Mouse (Mus musculus): ENCODE results near the gene Bag1.
"Not testable (repeated sequence)": the region's sequence is repeated elsewhere in the genome, so short reads cannot be mapped to it uniquely, and the experiment has no call there.

Gene Bag1

GRCm38 (mm10) chr4:40934369-40934768 lies 13.7 kb downstream of the Bag1 start:
- DNase-seq = not testable (repeated sequence)

- no peak for DNase-seq
Measured at GRCm38 (mm10) chr4:40933694-40934093, 14.4 kb downstream of the Bag1 start.

GRCm38 (mm10) chr4:40929046-40929445 lies 19.0 kb downstream of the Bag1 start:
- DNase-seq = no peak

- DNase-seq = no peak
Measured at GRCm38 (mm10) chr4:40925568-40925967, 22.5 kb downstream of the Bag1 start.

- no peak for DNase-seq
Measured at GRCm38 (mm10) chr4:40923087-40923651, 24.9 kb downstream of the Bag1 start.

DNA sequence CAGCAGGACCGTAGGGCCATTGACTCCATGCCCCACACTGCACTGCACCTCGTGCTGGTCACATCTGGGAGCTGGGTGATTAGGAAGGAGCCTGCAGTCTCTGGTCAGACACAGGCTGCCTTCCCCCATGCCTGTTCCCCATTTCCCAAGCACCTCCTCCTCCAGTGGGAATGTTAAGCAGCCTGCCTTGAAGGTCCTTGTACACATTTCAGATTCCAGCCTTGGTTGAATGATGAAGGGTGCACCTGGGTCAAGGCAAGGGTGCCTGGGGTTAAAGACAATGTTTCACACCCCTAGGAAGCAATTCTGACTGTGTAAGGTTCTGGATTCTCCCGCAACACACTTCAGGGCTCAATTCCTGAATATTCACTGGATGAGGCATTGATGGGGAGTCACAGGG lies 26.8 kb downstream of the Bag1 start:
- DNase-seq = no peak

GRCm38 (mm10) chr4:40920576-40920975 lies 27.5 kb downstream of the Bag1 start:
- DNase-seq = no peak

- no peak for DNase-seq
Measured at GRCm38 (mm10) chr4:40919785-40920184, 28.3 kb downstream of the Bag1 start, which contains the start of gene Spink4. Gene Spink4 (plus strand): TSS chr4:40920052.

DNA sequence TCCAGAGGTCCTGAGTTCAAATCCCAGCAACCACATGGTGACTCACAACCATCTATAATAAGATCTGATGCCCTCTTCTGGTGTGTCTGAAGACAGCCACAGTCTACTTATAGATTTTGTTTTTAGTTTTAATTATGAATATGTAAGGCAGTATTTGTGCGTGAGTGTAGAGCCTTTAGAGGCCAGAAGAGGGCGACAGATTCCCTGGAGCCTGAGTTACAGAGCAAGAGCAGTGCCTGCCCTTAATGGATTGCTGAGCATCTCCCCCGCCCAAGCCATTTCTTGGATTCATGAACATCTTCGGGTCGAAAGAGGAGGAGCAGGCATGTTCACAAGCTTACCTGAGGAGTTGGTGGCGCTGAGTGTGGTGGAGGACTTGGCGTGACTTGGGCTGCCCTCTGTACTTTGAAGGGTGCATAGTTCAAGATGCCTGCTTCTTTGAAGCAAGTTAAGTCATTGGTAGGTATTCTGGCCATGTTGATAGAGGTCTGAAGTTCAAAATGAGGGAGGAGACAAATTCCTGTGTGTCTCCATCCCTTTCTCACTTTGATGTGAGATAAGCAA lies 31.4 kb downstream of the Bag1 start:
- DNase-seq = no peak

GRCm38 (mm10) chr4:40915947-40916346 lies 32.1 kb downstream of the Bag1 start:
- DNase-seq = no peak

- no peak for DNase-seq
Measured at GRCm38 (mm10) chr4:40914287-40914867, 33.7 kb downstream of the Bag1 start.

DNA sequence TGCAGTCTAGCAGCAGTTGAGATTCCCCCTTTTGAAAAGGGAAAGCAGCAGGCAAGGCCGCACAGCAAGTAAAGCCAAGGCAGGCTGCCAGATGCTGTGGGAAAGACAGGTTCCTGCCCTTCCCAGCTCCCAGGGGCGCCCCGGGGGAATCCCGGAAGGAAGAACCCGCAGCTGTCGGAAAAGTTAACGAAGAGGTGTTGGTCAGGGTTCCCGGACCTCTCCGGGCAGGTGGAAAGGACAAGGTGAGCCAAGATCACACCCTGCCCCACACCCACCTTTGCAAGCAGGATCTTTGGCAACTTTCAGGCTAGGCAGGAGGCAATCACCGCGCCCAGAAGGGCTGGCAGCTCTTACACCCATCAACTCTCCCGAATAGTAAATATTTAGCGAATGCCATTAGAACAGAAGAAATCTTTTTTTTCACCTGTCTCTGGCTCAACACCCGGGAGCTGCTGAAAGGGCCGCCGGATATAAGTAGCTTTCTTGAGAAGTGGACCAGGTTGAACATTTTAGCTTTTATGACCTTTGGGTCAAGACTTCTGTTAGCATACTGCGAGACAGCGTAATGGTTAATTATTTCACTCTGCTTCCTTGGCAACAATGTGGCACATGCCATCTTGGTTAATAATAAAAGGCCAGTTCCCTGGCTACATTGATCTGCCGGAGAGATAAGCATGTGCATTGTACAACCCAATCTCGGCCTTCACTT lies 39.7 kb downstream of the Bag1 start:
- no peak for DNase-seq

- no peak for DNase-seq
Measured at GRCm38 (mm10) chr4:40906298-40906697, 41.8 kb downstream of the Bag1 start.

GRCm38 (mm10) chr4:40900612-40901011 lies 47.5 kb downstream of the Bag1 start:
- DNase-seq = no peak

GRCm38 (mm10) chr4:40900071-40900470 lies 48.0 kb downstream of the Bag1 start:
- DNase-seq = no peak

DNA sequence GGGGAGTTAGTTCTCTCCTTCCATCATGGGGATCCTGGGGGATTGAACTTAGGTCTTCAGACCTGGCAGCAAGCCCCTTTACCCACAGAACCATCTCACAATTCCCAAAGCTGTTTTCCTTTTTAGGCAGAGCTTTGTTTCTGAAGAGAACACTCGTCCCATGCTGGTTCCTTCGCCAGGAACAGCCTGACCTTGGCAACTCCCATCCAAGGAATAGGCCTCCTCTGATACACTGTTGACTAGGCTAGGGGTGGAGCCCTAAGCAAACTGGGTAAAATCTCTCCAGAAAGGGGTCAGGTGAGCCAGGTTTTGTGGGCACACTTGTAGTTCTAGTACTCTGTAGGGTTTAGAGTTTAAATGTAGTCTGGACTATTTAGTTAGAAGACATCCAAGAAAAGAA lies 48.8 kb downstream of the Bag1 start:
- DNase-seq = no peak

GRCm38 (mm10) chr4:40898476-40899044 lies 49.5 kb downstream of the Bag1 start:
- DNase-seq = no peak

DNA sequence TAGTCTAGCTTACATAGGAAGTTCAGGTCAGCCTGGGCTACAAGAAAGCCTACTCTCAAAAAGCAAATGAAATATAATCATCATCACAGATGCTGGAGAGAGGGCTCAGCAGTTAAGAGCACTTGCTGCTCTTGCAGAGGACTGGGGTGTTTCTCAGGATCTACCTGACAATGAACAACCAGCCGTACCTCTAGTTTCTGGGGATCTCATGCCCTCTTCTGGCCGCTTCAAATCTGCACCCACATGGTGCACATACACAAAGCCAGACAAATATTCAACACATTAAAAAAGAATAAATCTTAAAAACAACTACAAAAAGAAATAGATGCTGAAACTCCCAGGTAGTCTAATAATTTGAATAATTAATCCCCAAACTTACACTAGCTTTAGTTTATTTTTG lies 52.4 kb downstream of the Bag1 start:
- DNase-seq = no peak

- no peak for DNase-seq
Measured at GRCm38 (mm10) chr4:40895118-40895517, 53.0 kb downstream of the Bag1 start.

GRCm38 (mm10) chr4:40891206-40891605 lies 56.9 kb downstream of the Bag1 start:
- no peak for DNase-seq

- no peak for DNase-seq
Measured at GRCm38 (mm10) chr4:40889983-40890382, 58.1 kb downstream of the Bag1 start.

- DNase-seq = no peak
Measured at GRCm38 (mm10) chr4:40889252-40889651, 58.8 kb downstream of the Bag1 start.

DNA sequence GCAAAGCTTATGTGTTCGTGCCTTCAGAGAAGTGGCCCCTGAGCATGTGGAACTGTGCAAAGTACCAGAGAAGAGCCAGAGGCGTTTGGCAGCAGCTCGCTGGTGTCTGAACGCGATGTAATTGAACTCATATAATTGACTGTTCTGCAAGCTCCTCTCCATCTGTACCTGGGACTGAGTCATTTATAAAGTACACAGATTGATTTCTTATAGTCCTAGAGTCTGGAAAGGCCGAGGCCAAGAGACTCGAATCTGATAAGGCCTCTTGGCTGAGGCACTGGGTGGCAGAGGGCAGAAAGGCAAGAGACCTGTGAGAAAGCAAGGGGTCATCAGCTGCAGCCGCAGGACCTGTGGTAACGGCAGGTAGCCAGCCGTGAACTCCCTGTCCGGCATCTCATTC lies 59.3 kb downstream of the Bag1 start:
- no peak for DNase-seq

All from layer of hippocampus, adult 9-11 months (tissue).